Mouse (Mus musculus): ENCODE measurements at regions not wholly inside any gene's neighbourhood (a gene's known extent, or its start where the extent isn't known, plus 50 kb on each side); places are given as distances from the start of the nearest gene placed in this dataset.

DNA sequence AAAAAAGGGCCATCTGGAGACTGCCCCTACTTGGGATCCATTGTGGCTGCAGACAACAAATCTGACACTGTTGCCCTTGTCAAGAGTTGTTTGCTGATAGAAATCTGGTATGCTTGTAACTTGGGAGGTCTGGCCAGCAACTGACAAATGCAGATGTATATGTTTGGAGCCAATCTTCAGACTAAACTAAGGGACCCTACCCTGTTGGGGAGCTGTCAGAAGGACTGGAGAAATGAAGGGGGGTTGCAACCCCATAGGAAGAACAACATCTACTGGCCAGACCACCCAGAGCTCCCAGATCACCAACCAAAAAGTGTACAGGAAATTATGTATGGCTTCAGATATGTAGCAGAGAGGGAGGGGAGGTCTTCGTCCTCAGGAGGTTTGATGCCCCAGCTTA lies 54.3 kb upstream of the Pwp1 start:
- ATAC-seq (ENCODE audit: insufficient number of reproducible peaks, insufficient read depth, low FRiP score, low read depth): no peak
- no peak overlapping the region for H3K9ac ChIP-seq (replicated peaks; ENCODE audit: low read depth, low read length)
- WGBS: 74% methylated on average over 1 of the region's 1 CpGs

More for the DNA sequence above, 54.3 kb upstream of the Pwp1 start:
- H3K9me3 ChIP-seq (ENCODE audit: control insufficient read depth, low read depth, low read length): no peaks in the 10 kb centered on the region
- no peaks in the 10 kb centered on the region for H3K36me3 ChIP-seq (ENCODE audit: control insufficient read depth, insufficient read depth, low read length)
- H3K4me2 ChIP-seq (replicated peaks; ENCODE audit: low read depth, low read length): no peak overlapping the region
- H3K4me3 ChIP-seq (ENCODE audit: low read depth, low read length): no peak overlapping the region
- no peak overlapping the region for H3K27ac ChIP-seq (ENCODE audit: low read length)
- no peaks in the 10 kb centered on the region for H3K27me3 ChIP-seq (ENCODE audit: control insufficient read depth, insufficient read depth, low read length)
- H3K4me1 ChIP-seq (ENCODE audit: control insufficient read depth, insufficient read depth, low read length): no peaks in the 10 kb centered on the region

Measured in stomach, embryonic 14.5 days (tissue).